Mouse (Mus musculus): ENCODE measurements at regions not wholly inside any gene's neighbourhood (a gene's known extent, or its start where the extent isn't known, plus 50 kb on each side); places are given as distances from the start of the nearest gene placed in this dataset.

GRCm38 (mm10) chr6:118322061-118322460 is 97.2 kb downstream of the Bms1 start:
- TF ChIP-seq POLR2A (IDR thresholded peaks at IDR 0.05; ENCODE audit: insufficient read depth, low read length) (no peak), CTCF (IDR thresholded peaks at IDR 0.05; ENCODE audit: low read depth, low read length) (no peak), EP300 (IDR thresholded peaks at IDR 0.05; ENCODE audit: insufficient read depth, low read depth, low read length) (no peak)

Data from ES-Bruce4 (cell line).